Mouse (Mus musculus) hindbrain, embryonic 16.5 days (tissue): ENCODE results near the gene Lrtm1. TPM values are rescaled to one million over a fixed set of nuclear protein-coding genes. Genes with fewer than 3 reads are reported as not detected.

Experiments
- ATAC-seq: fragments of 200-750 bp; cut with Nextera tagmentation; 2 replicates; pipeline ENCODE4 v1.8.0; 2017; ENCODE audit warnings: moderate TSS enrichment, moderate library complexity
- H3K27ac ChIP-seq: fragments of 300-500 bp; sonication (generic); 2 replicates; pipeline ENCODE4 v1.5.1; 2014; ENCODE audit warnings: low read depth, mild to moderate bottlenecking, control low read depth, low read length, moderate library complexity
- H3K27me3 ChIP-seq: fragments of 300-500 bp; sonication (generic); replicated peaks from 2 replicates; pipeline ENCODE4 v1.6.1; 2014; ENCODE audit warnings: low read length; ENCODE audit not compliant: control insufficient read depth, insufficient read depth
- H3K36me3 ChIP-seq: fragments of 300-500 bp; sonication (generic); 2 replicates; pipeline ENCODE4 v1.6.1; 2014; ENCODE audit warnings: mild to moderate bottlenecking, low read length, moderate library complexity, mixed read lengths; ENCODE audit not compliant: control insufficient read depth, insufficient read depth
- H3K4me1 ChIP-seq: fragments of 300-500 bp; sonication (generic); 2 replicates; pipeline ENCODE4 v1.6.1; 2014; ENCODE audit warnings: low read depth, low read length; ENCODE audit not compliant: control insufficient read depth, insufficient read depth
- H3K4me2 ChIP-seq: fragments of 300-500 bp; sonication (generic); 2 replicates; pipeline ENCODE4 v1.6.1; 2014; ENCODE audit warnings: mild to moderate bottlenecking, low read length, control low read depth, moderate library complexity
- H3K4me3 ChIP-seq: fragments of 300-500 bp; sonication (generic); 2 replicates; pipeline ENCODE4 v1.5.1; 2014; ENCODE audit warnings: mild to moderate bottlenecking, low read length, control low read depth, moderate library complexity
- H3K9ac ChIP-seq: fragments of 300-500 bp; sonication (generic); 2 replicates; pipeline ENCODE4 v1.6.1; 2014; ENCODE audit warnings: low read depth, mild to moderate bottlenecking, control low read depth, low read length, moderate library complexity
- H3K9me3 ChIP-seq: fragments of 300-500 bp; sonication (generic); 2 replicates; pipeline ENCODE4 v1.6.1; 2014; ENCODE audit warnings: mild to moderate bottlenecking, low read length, moderate library complexity; ENCODE audit not compliant: control insufficient read depth
- WGBS: fragments of 180-500 bp; shearing (Covaris S2); extraction: QIAGEN DNeasy Blood & Tissue Kit; methylation state at CpG from one replicate; pipeline ENCODE4 v1.1.7; 2014; 5-methylcytosine and 5-hydroxymethylcytosine counted together
- polyA plus RNA-seq: library from polyadenylated mRNA; unstranded; fragments of >200 nt; fragmentation: Nextera tagmentation; extraction: Ambion mirVana; gene quantifications from 2 replicates; pipeline ENCODE4 v1.2.1, GENCODE M21; 2015

Gene Lrtm1
- polyA plus RNA-seq, 1 experiment from 2014 or later, result 0.38 TPM

GRCm38 (mm10) chr14:29009644-29010043 lies 8.4 kb upstream of the Lrtm1 start:
- Histone ChIP-seq H3K4me1 (no peaks in the 10 kb centered on the region), H3K4me2 (no peak overlapping the region), H3K9ac (no peak overlapping the region), H3K4me3 (no peak overlapping the region), H3K27me3 (no peaks in the 10 kb centered on the region), H3K36me3 (no peaks in the 10 kb centered on the region), H3K9me3 (no peaks in the 10 kb centered on the region), H3K27ac (no peak overlapping the region)
- ATAC-seq, result no peak
- WGBS, result 96% methylated on average over 4 of the region's 4 CpGs

- Histone ChIP-seq H3K4me3 (no peak overlapping the region), H3K36me3 (no peaks in the 10 kb centered on the region), H3K4me1 (peaks cover 3% of the 10 kb centered on the region), H3K4me2 (no peak overlapping the region), H3K27ac (no peak overlapping the region), H3K9me3 (no peaks in the 10 kb centered on the region), H3K9ac (no peak overlapping the region), H3K27me3 (no peaks in the 10 kb centered on the region)
- no peak for ATAC-seq
- WGBS, result 73% methylated on average over 3 of the region's 3 CpGs
These were observed 4.8 kb upstream of the Lrtm1 start for GRCm38 (mm10) chr14:29013161-29013560.

- Histone ChIP-seq H3K4me2 (no peak overlapping the region), H3K27ac (no peak overlapping the region), H3K36me3 (no peaks in the 10 kb centered on the region), H3K9ac (no peak overlapping the region), H3K4me1 (peaks cover 3% of the 10 kb centered on the region), H3K9me3 (no peaks in the 10 kb centered on the region), H3K27me3 (no peaks in the 10 kb centered on the region), H3K4me3 (no peak overlapping the region)
- no peak for ATAC-seq
- WGBS, result 73% methylated on average over 2 of the region's 2 CpGs
These were observed 3.3 kb upstream of the Lrtm1 start for GRCm38 (mm10) chr14:29014680-29015079.

DNA sequence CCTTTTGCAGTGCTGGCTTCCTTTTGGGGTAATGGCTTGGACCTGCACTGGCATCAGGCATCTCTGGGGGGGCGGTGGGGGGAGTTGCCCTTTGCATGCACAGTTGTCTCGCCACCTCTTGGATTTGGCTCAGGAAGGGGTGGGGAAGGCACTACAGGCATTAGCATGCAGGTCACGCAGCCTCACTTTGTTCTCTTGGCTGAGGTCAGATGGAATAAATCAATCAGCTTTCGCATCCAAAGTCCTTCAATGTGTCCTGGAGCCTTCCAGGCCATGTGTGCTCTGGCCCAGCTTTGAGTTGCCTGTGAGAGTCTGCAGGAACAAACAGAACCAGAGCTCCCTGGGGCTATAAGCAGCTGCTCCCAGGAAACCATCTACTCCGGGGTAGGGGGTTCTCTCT lies 2.1 kb upstream of the Lrtm1 start:
- WGBS, result 19% methylated on average over 5 of the region's 5 CpGs
- Histone ChIP-seq H3K36me3 (no peaks in the 10 kb centered on the region), H3K9ac (no peak overlapping the region), H3K9me3 (no peaks in the 10 kb centered on the region), H3K4me2 (no peak overlapping the region), H3K4me1 (peaks cover 3% of the 10 kb centered on the region), H3K27me3 (no peaks in the 10 kb centered on the region), H3K4me3 (no peak overlapping the region), H3K27ac (no peak overlapping the region)
- peak; percentile 85 for ATAC-seq

- H3K4me1 ChIP-seq, result peaks cover 3% of the 10 kb centered on the region
- H3K4me3 ChIP-seq, result no peak overlapping the region
- no peaks in the 10 kb centered on the region; the same call in 1 of the 2 replicates for H3K27me3 ChIP-seq
- no peaks in the 10 kb centered on the region for H3K36me3 ChIP-seq
- no peak overlapping the region for H3K27ac ChIP-seq
- no peaks in the 10 kb centered on the region for H3K9me3 ChIP-seq
- no peak overlapping the region for H3K4me2 ChIP-seq
- H3K9ac ChIP-seq, result no peak overlapping the region
- 30% methylated on average over 7 of the region's 7 CpGs for WGBS
- ATAC-seq, result no peak
These were observed 450 bp downstream of the Lrtm1 start for GRCm38 (mm10) chr14:29018316-29019000.

- Histone ChIP-seq H3K4me3 (no peak overlapping the region), H3K4me2 (no peak overlapping the region), H3K9ac (no peak overlapping the region), H3K4me1 (no peaks in the 10 kb centered on the region; the same call in 1 of the 2 replicates), H3K27ac (no peak overlapping the region), H3K9me3 (no peaks in the 10 kb centered on the region), H3K36me3 (no peaks in the 10 kb centered on the region), H3K27me3 (no peaks in the 10 kb centered on the region; the same call in 1 of the 2 replicates)
- WGBS, result 92% methylated on average over 4 of the region's 4 CpGs
- no peak for ATAC-seq
These were observed 3.3 kb downstream of the Lrtm1 start for GRCm38 (mm10) chr14:29021295-29021694.

GRCm38 (mm10) chr14:29023246-29023645 lies 5.2 kb downstream of the Lrtm1 start:
- Histone ChIP-seq H3K4me1 (peaks cover under 1% of the 10 kb centered on the region; the same call in 1 of the 2 replicates), H3K9me3 (no peaks in the 10 kb centered on the region), H3K9ac (no peak overlapping the region), H3K27ac (no peak overlapping the region), H3K27me3 (no peaks in the 10 kb centered on the region; the same call in 1 of the 2 replicates), H3K36me3 (no peaks in the 10 kb centered on the region), H3K4me3 (no peak overlapping the region), H3K4me2 (no peak overlapping the region)
- WGBS, result 91% methylated on average over 4 of the region's 4 CpGs
- ATAC-seq, result no peak

GRCm38 (mm10) chr14:29025335-29025734 lies 7.3 kb downstream of the Lrtm1 start:
- no peaks in the 10 kb centered on the region for H3K36me3 ChIP-seq
- H3K27ac ChIP-seq, result no peak overlapping the region
- H3K4me3 ChIP-seq, result no peak overlapping the region
- no peaks in the 10 kb centered on the region for H3K9me3 ChIP-seq
- 85% methylated on average over 6 of the region's 6 CpGs for WGBS
- H3K27me3 ChIP-seq, result no peaks in the 10 kb centered on the region; the same call in 1 of the 2 replicates
- peaks cover 8% of the 10 kb centered on the region for H3K4me1 ChIP-seq
- no peak overlapping the region for H3K4me2 ChIP-seq
- no peak overlapping the region for H3K9ac ChIP-seq
- ATAC-seq, result no peak

DNA sequence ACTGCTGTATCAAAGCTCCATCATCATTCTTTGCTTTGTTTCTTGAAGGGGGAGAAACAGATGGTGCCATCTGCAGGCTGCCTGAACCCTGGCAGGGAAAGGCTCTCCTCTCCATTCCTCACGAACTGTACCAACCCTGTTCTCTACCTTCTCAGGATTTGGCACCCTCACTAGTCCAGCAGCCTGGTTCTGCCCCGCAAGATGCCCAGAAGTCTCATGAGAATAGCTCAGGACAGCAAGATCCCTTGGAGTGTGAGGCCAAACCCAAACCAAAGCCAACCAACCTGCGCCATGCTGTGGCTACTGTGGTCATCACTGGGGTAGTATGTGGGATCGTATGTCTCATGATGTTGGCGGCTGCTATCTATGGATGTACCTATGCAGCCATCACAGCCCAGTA lies 9.3 kb downstream of the Lrtm1 start:
- Histone ChIP-seq H3K9ac (no peak overlapping the region), H3K27me3 (no peaks in the 10 kb centered on the region; the same call in 1 of the 2 replicates), H3K36me3 (no peaks in the 10 kb centered on the region), H3K27ac (no peak overlapping the region), H3K4me2 (no peak overlapping the region), H3K4me1 (peaks cover 8% of the 10 kb centered on the region), H3K4me3 (no peak overlapping the region), H3K9me3 (no peaks in the 10 kb centered on the region)
- WGBS, result 88% methylated on average over 5 of the region's 5 CpGs
- no peak for ATAC-seq
